Mouse (Mus musculus) erythroblast, adult 5-6 weeks (primary cell): ENCODE results near the gene Lnpep. TPM values are rescaled to one million over a fixed set of nuclear protein-coding genes. Genes with fewer than 3 reads are reported as not detected.

Source experiments
- ATAC-seq: replicated peaks from 2 replicates; pipeline ENCODE4 v1.8.0; 2016; ENCODE audit warnings: moderate number of reproducible peaks, mild to moderate bottlenecking, moderate TSS enrichment, inconsistent platforms; ENCODE audit not compliant: poor library complexity, low FRiP score, severe bottlenecking
- total RNA-seq, 2 experiments: library from RNA; stranded (forward) in 1 of 2; stranded (reverse) in 1 of 2; fragments of 150-400 nt in 1 of 2; fragments of 200-764, 138-1000 nt in 1 of 2; gene quantifications; 2 replicates each; pipeline versions ENCODE4 v1.2.3 to v1.2.4; 2015 to 2017; ENCODE audit warnings: low replicate concordance in 2 of 2

Gene Lnpep
- total RNA-seq, 2 experiments from 2014 or later, result 21.2 to 25.4 TPM

DNA sequence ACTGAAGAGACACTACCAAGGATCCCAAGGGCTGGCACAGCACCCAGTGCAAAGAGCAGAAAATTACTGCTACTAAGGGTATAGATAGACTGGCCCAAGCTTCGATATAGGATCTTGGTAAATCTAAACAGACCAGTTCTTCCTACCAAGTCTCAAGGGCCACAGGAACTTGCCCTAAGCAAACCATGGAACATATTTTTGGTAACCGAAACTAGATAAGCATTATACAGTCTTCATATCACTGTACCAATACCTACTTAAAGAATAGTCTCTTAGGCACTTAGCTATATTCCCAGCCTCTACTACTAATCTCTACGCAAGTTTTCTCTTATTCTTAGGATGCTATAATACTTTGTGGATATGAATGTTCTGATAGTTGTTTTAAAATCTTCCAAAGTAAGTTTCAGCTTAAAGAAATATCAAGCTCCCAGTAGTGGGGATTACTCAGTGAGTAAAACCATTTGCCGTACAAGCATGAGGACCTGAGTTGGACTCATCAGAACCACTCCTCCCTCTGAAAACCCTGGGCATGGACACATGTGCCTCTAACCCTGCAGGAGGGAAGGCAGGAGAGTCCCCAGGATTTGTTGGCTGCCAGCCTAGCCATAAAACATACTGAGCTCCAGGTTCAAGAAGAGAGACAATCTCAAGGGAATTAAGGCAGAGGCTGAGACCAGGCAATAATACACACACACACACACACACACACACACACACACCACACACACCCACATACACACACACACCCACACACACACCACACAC is 7.2 kb downstream of the Lnpep start:
- ATAC-seq, result no peak

DNA sequence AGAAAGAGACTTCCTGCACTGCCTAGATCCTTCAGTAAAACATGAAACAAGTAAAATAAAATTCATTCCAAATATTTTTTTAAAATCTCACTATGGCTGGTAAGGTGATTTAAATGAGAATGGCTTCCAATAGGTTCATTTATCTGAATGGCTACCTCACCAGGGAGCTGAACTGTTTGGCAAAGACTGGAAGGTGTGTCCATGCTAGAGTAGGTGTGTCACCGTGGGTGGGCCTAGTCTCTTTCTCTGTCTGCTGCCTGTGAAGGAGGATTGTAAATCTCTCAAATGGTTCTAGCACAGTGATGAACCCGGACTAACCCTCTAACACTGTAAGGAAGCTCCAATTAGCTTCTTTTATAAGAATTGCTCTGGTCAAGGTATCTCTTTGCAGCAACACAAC is 12.5 kb downstream of the Lnpep start:
- no peak for ATAC-seq

DNA sequence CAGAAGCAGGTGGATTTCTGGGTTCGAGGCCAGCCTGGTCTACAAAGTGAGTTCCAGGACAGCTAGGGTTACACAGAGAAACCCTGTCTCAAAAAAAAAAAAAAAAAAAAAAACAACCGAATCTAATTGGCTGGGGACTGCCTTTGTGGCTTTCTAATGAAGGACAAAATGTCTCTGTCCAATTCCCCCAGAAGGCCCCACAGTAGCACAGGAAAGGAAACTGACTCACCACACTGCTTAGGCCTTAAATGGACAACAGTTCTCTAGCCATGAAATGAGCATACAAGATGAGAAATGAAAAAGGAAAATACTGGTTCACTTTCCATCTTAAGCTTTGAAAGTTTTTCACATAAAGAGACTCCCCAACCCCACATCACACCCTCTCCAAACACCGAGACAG is 15.3 kb downstream of the Lnpep start:
- ATAC-seq, result no peak

DNA sequence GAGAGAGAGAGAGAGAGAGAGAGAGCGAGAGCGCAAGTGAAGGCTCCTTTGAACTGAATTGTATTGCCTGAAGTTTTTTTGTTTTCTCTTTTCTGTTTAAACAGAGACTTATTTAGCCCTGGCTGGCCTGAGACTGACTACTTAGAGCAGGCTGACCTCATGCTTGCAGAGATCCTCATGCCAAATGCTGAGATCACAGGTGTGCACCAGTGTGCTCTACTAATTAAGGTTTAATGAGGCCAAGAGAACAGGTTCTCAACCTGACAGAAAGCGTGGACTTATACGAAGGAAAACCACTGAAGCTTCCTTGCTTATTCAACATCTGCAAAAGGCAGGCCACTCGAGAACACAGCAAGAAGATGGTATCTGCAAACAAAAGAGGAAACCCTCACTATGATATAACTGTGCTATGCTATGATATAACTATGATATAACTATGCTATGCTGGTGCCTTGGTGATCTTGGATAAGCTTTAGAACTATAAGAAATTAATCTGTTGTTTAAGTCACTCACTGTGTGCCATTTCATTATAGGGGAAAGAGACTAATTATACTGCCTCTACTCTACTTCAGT is 16.3 kb downstream of the Lnpep start:
- no peak for ATAC-seq

DNA sequence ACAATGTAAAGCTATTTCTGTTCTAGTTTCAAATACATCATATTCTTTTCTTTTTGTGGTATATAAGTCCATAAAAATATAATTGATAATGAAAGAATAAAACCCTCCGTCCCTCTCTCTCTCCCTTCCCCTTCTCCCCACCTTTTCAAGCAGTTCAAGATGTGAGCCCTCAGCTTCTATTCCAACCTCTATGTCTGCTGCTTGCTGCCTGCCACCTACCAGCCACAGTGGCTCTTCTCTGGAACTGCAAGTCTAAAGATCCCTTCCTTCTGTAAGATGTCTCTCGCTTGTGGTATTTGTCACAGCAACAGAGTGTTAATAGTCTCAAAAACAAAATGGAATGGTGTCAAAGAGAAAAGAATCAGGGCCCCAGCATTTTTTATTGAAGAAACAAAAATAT is 20.3 kb downstream of the Lnpep start:
- ATAC-seq, result no peak

DNA sequence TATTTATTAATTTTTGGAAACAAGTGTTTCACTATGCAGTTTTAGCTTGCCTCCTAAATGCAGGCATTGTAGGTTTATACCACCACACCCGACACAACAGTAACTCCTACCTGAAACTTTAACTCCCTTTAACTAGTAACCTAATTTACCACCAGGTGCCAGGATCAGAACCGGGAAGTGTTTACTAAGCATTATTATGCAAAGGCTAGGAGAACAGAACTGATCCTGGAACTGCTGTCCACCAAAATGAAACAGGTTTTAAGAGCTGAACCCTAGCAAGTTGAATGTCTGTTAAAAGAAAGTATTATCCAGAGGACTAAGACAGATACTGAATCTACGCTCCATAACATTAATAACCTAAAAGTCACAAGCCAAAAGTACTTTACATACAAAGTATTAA is 21.2 kb downstream of the Lnpep start:
- ATAC-seq, result no peak

DNA sequence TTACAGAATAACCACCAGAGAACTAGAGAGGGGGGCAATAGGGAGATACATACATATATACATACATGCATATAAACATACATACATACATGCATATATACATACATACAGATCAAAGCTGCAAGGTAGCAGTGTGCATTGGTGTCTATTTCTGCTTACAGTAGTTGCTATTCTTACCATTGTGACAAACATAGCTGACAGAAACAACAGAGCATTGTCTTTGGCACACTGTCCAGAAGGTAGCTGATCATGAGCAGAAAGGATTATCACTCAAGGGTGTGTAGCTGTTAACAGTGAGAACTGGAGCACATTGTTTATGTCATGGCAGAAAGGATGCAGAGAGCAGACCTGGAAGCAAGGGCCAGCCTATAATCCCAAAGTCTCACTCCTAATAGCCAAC is 22.1 kb downstream of the Lnpep start:
- no peak for ATAC-seq

DNA sequence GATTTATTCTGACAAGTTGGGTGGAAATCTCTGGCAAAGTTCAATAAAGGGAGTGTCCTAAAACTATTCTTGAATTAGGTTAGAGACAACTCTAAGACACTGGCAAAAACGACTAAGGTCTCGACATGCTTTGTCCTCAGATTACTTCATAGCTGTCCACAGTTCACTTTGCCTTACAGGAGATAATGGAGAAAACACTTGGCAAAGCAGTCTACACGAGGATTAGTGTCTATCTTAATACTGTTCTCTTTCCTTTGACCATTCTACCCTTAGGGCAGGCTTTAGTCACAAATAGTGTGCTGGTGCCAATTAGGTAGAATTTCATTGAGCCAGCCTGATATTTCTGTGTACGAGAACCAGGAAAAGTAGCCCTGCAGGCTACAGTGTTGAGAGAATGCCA is 22.5 kb downstream of the Lnpep start:
- no peak for ATAC-seq

DNA sequence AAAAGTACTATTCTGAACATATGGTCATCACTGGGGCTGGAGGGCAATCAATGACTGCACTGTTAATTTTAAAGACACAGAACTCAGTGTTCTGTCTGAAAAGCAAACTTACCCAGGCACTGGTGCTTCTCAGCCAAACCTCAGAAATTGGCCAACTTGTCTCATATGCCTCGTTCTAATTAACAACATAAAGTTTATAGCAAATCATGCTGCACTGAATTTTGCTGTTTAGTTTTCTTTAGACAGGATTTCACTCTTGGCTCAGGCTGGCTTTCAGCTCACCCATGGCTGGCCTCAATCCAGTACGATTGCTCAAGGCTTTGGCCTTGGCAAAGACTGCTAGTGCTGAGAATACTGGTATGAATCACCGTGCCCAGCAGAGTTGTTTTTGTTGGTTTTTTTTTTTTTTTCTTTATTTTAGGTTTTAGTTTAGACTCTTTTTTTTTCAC is 24.0 kb downstream of the Lnpep start:
- ATAC-seq, result no peak

DNA sequence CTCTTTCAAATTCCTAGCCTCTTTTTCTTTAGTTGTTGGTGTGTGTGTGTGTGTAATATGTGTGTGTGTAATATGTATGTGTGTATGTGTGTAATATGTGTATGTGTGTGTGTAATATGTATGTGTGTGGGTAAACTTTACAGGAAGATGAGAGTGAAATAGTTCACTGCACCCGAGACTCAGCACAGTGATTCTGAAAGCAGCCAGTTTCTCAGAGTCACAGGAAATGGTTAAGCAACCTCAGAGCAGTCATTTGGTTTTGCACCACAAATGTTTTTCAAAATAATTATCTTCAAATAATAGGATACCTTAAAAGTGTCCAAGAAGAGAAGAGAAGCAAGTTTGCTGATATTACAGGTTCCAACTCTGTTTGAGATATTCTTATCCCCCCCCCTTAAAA is 24.8 kb downstream of the Lnpep start:
- ATAC-seq, result no peak

DNA sequence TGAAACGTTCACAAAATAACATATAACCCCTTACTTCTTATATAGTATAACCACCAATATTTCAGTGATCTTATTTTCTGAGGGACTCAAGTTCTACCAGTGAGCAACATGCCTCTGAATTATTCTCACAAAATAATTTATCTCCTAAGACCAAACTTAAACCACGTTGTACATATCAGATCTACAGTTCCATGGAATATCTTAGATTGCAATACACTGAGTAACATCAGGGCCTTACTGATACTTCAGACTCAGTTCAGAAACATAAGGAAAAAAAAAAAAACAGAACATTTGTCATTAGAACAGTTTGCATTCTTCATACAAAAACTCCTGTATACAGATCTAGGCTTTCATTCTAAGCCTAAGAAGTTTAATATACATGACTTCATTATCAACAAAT is 26.5 kb downstream of the Lnpep start:
- peak; percentile 43; the same call in 1 of the 2 replicates for ATAC-seq

DNA sequence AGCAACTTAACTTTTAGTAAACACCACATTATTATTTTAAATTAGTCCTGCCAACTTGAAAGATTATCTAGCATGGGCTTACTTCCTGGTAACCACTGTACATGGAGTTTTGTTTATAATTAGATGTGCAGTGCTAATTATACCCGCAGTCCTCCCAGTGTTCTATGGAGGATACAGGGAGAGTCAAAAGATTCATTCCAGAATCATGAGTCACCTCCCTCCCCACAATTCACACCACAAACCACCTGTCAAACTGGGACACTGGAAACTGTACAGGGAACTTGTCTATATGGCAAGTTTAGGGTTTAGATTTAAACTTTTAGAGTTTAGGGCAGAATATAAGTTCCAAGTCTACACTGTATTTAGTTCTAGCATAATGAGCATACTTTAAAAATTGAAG is 31.9 kb downstream of the Lnpep start:
- ATAC-seq, result no peak

DNA sequence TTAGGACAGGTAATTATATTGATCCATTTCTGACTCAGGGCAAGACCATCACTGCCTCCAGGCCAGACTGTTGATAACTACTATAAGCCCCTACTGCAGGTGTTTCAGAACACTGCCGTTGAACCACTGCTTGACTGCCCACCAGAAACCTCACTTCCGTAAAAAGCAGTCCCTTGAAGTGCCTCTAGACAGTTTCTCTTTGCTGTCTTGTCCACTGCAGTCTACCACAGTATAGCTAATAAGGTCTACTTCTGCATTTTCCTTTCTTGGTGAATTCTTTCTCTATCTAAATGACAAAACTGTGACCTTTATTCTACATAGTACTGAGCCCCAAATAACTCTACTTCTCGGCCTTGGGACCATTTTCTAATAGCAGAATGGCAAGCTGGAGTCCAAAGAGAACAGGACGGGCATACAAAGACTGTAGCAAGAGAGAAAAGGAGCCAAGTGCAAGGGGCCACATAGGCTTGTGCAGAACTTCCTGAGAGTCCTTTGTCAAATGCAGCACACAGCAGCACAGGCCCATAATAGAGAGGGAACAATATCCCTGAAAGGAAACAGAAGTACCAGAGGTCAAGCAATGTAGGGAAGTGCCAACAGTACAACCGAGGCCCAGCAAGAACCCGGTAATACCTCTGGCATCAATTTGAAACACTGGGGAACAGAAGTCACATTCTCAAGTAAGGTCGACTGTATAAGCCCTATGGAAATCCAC is 37.4 kb downstream of the Lnpep start:
- ATAC-seq, result no peak

DNA sequence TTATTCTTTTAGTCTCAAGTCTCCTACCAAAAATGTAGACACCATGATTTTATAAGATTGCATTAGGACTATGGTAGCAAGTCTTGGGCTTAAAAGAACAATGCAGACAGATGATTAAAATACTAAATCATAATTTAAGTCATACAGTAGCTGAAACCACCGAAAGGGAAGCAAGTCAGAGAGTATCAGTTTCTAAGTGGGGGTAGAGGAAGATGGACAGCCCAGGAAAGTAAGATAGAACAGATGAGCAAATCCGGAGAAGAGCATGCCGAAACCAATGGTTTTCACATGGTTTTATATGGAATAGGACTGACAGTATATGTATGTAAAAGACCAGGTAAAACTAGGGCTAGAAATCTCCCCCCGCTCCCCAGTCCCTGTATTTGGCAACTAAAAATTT is 39.7 kb downstream of the Lnpep start:
- no peak for ATAC-seq

DNA sequence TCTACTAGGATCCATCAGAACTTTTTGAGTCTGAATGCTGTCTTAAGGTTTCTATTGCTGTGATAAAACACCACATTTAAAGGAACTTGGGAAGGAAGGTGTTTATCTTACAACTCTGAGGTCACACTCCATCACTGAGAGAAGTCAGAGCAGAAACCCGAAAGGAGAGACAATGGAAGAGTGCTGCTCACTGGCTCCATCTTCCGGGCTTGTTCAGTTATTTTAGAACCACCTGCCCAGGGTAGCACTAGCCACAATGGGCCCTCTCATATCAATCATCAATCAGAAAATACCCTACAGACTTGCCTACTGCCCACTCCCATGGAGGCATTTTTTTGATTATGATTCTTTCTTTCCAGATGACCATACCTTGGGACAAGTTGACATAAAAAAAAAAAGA is 41.0 kb downstream of the Lnpep start:
- ATAC-seq, result no peak

DNA sequence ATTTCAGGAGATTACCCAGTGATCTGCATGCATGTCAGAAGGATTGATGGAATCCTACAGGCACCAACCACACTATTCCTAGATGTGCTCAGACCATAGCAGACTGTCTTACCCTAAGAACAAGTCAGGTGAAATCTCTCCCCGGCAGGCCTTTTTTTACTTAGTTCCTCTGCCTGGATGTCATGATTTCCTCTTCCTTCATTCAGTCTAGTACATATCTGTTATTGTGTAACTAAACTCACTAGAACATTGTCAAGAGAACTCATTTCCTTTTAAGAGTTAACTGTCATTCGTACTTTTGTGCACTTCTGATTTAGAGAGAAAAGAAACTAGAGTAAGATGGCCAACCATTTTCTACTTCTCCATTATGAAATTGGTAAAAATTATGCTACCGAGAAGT is 43.6 kb downstream of the Lnpep start:
- no peak for ATAC-seq

DNA sequence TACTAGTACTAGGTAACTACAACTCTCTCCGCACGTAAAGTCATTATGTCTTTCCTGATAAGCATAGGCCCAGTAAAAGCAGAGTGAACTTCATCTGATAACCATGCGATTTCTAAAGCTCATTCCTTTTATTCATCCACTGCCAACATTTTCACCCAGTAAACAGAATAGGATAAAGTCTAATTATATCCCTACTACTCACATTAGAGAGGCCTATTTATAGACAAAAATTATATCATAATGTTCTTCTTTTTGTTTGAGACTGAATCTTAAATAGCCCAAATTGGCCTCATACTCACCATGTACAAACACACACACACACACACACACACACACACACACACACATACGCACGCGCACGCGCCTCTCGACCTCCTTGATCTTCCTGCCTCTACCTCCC is 48.5 kb downstream of the Lnpep start:
- no peak for ATAC-seq

DNA sequence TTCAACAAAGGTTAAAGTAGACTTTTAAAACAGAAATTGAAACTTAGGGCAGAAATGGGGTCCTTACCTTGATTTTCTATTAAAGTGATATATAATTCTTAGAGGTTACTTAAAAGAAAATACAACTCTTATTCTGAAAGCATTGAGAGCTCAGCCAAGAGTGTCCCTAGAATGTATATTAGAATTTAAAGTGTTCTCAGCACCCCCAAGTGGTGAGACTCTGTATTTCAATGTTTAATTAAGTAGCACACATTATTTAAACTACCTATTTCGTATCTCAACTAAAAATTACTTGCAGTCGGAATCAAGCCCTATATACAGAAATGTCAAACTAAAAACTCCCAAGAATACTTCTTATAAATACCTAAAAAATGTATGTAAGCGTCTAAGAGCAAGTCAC is 57.8 kb downstream of the Lnpep start:
- ATAC-seq, result peak; percentile 65; the same call in 1 of the 2 replicates

DNA sequence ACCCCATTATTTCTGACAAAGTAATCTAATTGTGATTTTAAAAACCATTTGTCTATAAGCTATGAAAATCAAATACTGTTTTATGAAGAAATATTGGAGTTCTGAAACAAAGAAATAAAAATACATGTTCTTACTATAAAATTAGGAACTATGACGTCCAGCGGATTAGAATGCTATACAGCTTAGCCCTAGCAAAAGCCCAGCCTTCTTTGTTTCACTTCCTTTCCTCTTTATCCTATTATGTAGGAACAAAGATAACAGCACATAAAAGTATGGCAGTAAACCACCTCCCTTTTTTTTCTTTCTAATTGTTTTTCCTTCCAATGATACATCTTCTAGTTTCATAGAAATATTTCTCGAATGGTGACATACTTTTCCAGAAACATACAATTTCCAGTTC is 75.9 kb downstream of the Lnpep start:
- ATAC-seq, result no peak

DNA sequence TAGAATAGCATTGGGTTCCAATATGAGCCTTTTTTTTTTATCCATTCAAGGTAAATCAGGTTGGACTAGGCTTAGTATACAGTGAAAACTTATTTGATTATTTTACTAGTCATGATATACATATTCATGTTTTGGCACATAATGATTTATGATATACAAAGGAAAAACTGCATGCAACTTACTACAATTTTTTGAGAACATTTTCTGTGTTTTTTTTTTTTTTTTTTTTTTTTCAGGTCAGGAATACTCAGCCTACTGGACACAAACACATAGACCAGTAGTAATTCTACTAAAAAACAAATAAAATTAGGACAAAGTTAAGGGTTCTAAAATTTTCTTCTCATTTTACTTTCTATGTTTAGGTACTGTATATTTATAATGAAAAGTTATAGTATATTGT is 93.5 kb downstream of the Lnpep start:
- no peak for ATAC-seq

DNA sequence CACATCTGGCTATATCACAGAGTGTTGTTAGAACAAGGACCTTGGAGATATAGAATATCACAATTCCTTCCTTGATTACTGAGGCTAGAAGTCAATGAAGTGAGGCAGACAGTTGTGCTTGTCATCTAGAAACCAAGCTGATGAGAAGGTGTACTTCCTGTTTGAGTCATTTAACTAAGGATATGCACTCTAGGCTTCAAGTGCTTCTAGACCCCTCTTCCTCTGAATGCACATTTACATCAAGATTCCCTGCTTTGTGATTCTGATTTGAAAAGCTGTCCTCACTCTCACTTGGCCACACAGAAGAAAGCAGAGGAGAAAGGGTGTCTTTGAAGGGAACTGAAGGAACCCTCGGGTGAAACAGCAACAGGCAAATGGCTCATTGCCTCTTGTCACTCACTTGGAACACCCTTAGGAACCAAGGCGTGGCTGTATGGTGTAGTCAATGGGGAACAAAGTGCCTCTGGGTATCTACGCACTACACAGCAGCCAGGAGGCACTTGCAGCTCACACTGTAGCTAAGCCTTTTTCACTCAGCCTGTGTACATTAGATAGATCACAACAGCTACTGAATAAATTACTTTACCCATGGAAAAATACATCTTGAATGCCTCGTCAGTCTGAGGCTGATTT is 108.3 kb downstream of the Lnpep start:
- no peak for ATAC-seq
